Mouse (Mus musculus): Measurements from ENCODE around the gene Prkca. TPM values are rescaled to one million over a fixed set of nuclear protein-coding genes. Genes with fewer than 3 reads are reported as not detected.

Gene Prkca
- total RNA-seq, 2 experiments from 2014 or later = 1.3 to 3.6 TPM

GRCm38 (mm10) chr11:108032568-108032967, 311.2 kb downstream of the Prkca start:
- peak; percentile 83 for ATAC-seq (replicated peaks; ENCODE audit: poor library complexity)

- peak; percentile 76 for ATAC-seq (replicated peaks; ENCODE audit: poor library complexity)
Observed at GRCm38 (mm10) chr11:108030956-108031604, 312.6 kb downstream of the Prkca start.

- ATAC-seq (replicated peaks; ENCODE audit: poor library complexity) = no peak
Observed at GRCm38 (mm10) chr11:108029321-108029720, 314.4 kb downstream of the Prkca start.

- ATAC-seq (replicated peaks; ENCODE audit: poor library complexity) = no peak
Observed at GRCm38 (mm10) chr11:108028398-108028797, 315.3 kb downstream of the Prkca start.

DNA sequence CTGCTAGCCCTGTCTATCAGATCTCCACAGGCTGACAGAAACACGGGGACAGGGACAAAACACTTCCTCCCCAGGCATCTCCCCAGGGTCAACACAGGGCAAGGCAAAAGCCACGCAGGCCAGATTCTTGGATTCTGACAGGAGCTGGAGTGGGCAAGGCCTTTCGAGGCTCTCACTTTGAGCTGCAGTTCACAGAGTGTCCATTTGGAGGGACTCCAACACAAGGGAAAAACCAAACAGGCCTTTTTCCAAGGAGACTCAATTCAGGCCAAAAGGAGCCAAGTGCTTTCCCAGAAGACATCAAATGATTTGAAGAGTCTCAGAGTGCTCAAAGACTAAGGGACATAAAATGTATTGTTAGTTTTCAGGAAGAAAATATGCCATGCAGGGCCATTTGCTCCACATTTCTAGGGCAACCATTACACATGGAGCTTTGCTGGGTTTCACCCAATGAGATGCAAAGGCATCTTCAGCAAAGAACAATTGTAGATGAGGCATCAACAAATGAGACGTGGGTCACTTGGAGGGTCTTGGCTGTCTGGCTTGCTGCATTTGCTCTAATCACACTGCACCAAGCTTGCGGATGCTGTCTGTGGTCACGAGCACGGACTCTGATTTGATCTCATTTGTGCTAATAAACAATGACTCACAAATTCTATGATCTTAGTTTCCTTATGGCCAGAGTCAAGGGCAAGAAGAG, 317.9 kb downstream of the Prkca start:
- ATAC-seq (replicated peaks; ENCODE audit: poor library complexity) = 0 out of 2 replicates have a peak, but pooled peaks have one; percentile 39

GRCm38 (mm10) chr11:108023188-108023587, 320.5 kb downstream of the Prkca start:
- no peak for ATAC-seq (replicated peaks; ENCODE audit: poor library complexity)

DNA sequence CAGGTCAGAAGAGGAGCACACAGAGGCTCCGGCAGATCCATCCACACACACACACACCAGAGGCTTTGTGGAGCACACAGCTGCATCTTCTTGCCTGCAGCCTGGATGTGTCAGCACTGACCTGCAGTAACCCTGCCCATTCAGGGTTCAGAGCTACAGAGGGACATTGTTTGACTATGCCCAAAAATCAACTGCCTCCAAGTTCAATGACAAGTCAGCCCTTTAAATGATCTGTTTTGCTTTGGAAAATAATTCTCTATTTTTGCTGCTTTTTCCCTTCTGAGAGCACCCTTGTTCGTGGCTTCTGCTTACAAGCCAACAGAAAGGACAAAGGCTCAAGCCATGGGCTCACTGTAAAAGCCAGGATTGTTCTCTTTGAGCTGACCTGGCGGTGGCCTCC, 322.8 kb downstream of the Prkca start:
- ATAC-seq (replicated peaks; ENCODE audit: poor library complexity) = no peak

DNA sequence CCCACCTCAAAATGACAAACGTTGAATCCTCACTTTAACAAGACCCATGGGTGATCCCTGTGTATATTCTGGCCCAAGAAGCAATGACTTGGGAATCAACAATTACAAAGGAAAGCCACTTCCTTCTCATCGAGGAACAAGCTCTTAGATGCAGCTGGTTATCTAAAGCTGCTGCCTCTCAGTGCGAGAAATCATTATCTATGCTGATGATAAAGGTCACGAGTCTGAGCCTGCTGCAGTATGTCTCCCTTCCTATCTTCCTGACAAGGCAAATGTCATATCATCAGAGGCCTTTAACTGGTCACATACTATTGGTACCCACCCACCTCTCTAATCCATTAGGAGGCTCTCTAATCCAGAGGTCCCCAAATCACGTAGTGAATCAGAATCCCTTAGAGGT, 328.4 kb downstream of the Prkca start:
- no peak for ATAC-seq (replicated peaks; ENCODE audit: poor library complexity)

DNA sequence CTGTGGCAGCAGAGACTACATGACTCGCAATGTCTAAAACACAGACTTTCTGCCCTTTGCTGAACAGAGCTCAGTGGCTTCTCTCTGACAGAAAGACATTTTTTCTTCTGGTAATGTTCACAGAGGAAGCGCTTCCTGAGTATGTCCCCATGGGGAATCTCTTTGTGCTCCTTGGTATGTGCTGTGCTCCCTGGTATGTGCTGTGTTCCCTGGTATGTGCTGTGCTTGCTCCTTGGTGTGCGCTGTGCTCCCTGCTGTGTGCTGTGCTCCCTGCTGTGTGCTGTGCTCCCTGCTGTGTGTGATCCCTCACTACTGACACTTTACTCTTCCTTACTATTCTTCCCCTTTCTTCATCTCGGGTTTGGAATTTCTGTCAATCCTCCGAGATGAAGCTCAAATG, 330.3 kb downstream of the Prkca start:
- ATAC-seq (replicated peaks; ENCODE audit: poor library complexity) = no peak

- peak; percentile 44; the same call in 1 of the 2 replicates for ATAC-seq (replicated peaks; ENCODE audit: poor library complexity)
Observed at GRCm38 (mm10) chr11:108010465-108010864, 333.3 kb downstream of the Prkca start.

- ATAC-seq (replicated peaks; ENCODE audit: poor library complexity) = no peak
Observed at GRCm38 (mm10) chr11:107998891-107999290, 344.8 kb downstream of the Prkca start.

- ATAC-seq (replicated peaks; ENCODE audit: poor library complexity) = no peak
Observed at GRCm38 (mm10) chr11:107996896-107997670, 346.6 kb downstream of the Prkca start.

DNA sequence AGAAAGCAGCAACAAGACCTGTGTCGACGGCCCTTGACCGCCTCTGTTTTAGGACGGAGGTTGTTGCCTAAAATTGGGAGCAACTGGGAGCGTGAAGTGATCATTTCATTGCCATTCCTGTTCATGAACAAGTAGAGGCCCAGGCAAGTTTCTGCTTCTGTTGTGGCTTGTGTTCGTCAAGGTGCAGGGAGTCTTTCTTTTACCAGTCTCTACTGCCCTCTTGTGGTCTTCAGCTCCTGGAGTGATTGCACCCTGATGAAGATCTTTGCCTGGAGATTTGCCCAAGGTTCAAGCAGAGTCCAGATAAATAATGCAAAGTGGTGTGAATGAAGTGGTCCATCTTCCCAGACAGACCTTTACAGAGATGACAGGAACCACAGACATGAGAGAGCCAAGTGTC, 349.2 kb downstream of the Prkca start:
- peak; percentile 83 for ATAC-seq (replicated peaks; ENCODE audit: poor library complexity)

GRCm38 (mm10) chr11:107993792-107994191, 349.9 kb downstream of the Prkca start:
- ATAC-seq (replicated peaks; ENCODE audit: poor library complexity) = no peak

GRCm38 (mm10) chr11:107992500-107992899, 351.2 kb downstream of the Prkca start:
- peak; percentile 64 for ATAC-seq (replicated peaks; ENCODE audit: poor library complexity)

- 0 out of 2 replicates have a peak, but pooled peaks have one; percentile 50 for ATAC-seq (replicated peaks; ENCODE audit: poor library complexity)
Observed at GRCm38 (mm10) chr11:107991990-107992389, 351.7 kb downstream of the Prkca start.

DNA sequence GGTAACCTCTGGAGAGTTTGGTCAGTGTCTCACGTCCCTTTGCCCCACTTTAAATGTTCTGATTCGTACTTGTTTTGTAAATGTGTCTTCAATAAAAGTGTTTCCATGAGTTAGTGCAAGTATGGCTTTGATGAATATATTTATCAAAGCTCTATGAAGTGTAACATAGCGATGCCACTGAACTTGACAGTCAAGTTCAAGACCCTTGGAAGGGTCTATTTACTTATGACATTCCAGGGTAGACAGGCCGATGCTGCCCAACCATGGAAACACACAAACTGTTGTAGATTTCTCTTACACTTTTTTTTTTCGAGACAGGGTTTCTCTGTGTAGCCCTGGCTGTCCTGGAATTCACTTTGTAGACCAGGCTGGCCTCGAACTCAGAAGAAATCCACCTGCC, 354.5 kb downstream of the Prkca start:
- no peak for ATAC-seq (replicated peaks; ENCODE audit: poor library complexity)

DNA sequence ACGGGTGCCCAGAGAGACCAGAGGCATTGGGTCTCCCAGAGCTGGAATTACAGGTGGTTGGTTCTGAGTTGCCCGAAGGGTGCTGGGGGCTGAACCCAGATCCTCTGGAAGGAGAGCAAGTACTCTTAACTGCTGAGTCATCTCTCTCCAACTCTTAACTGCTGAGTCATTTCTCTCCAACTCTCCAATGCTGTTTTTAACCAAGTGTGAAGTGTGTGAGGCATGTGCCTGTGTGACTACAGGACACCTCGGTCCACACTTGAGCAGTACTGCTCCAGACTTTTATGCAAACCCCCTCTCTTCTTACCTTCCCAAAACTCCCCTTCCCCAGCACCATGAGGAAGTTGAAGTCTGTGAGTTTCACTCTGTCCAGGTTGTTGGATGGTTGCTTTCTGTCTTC, 357.8 kb downstream of the Prkca start:
- peak; percentile 29; the same call in 1 of the 2 replicates for ATAC-seq (replicated peaks; ENCODE audit: poor library complexity)

DNA sequence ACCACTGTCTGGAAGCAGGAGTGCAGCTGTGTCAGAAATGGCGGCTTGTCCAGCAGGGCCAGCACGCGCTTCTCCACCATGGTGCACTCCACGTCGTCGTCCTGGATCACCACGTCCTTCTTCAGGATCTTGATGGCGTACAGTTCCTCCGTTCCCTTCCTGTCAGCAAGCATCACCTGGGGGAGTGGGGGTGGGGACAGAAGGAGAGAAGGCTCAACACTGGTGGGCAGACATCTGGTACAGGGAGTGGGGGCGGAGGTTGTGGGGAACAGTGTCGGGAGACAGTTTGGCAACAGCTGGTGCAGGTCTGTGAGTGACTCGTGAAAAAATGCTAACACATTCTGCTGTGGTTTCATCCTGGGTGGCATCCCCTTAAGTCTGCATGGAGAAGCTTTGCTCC, 359.8 kb downstream of the Prkca start:
- no peak for ATAC-seq (replicated peaks; ENCODE audit: poor library complexity)

DNA sequence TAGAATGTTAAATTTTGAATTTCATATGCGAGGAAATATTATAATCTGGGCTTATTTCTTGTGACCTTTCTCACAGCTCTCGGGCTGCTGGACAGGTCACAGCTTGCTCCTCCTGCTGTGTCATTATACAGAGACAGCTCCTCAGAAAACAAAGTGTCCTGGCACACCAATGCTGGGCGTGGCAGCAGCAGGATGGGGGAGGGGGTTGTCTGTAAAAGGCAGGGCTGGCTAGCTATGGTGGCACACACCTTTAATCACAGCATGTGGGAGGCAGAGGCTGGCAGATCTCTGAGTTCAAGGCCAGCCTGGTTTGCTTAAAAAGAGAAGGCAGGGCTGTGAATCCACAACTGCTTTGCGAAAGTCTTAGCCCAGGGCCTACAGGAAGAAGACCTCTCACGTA, 360.5 kb downstream of the Prkca start:
- no peak for ATAC-seq (replicated peaks; ENCODE audit: poor library complexity)

DNA sequence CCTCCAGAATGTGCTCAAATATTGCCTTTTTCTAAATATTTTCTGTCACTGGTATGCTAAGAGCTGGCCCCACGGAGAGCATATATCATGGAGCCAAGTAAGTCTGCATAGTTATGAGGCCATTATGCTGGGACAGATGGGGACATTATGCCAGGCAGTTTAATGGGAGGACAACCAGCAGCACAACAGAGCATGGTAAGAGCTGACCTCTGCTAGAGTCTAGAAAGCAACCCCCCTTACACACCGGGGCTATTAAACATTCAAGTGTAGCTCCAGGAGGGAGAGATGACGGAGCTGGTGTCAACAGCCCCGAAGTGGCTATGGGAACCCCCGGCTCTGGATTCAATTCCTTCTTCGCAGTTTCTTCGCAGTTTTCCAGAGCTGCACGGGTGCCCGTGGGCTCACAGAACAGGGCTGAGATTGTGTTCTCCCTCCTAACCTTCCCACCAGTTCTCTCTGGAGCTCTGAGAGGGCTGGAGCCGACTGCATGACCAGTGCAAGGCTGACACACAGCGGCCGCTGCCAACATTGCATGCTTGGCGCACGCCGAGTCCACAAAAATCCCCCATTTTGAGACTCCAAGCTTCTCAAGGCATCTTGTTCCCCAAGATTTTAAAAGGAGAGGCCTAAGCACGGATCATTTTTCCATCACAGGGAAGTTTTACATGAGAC, 361.4 kb downstream of the Prkca start:
- ATAC-seq (replicated peaks; ENCODE audit: poor library complexity) = peak; percentile 77

All from megakaryocyte progenitor cell, adult 5-6 weeks (primary cell).